Mouse (Mus musculus) erythroblast, embryonic 14.5 days (primary cell): ENCODE results near the gene Lrp4.

ENCODE experiments used
- GATA1 ChIP-seq: IDR thresholded peaks from 2 replicates; pipeline ENCODE4 v1.6.1; 2012; ENCODE audit warnings: low read length, inconsistent platforms, mixed read lengths
- TAL1 ChIP-seq: IDR thresholded peaks from 3 replicates; pipeline ENCODE4 v1.6.1; 2012; ENCODE audit warnings: low read length, inconsistent platforms, mixed read lengths

DNA sequence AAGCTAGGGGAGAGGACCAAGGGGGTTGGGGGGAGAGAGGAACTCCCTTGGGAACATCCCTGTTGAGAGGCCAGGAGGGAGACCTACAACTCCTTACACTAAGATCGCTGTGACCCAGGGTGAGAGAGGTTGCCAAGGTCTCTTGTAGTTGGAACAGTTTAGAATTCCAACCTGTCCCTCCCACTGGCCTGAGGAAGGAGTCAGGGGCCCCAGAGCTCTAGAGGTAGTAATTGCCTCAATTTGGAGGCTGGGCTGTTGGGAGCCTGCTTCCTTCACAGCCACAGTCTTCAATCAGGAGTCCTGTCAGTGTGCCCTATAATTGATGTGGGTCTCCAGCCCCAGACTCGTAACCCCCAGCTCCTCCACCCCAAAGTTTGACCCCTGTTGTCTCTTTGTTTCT is 4.9 kb downstream of the Lrp4 start:
- TF ChIP-seq GATA1 (no peak), TAL1 (no peak)
